Mouse (Mus musculus) left cerebral cortex, postnatal 25 days (tissue): ENCODE results near the gene 9530068E07Rik. TPM values are rescaled to one million over a fixed set of nuclear protein-coding genes. Genes with fewer than 3 reads are reported as not detected.
A peak's percentile ranks its signal among the peaks of the same experiment; 100 is the strongest.
"Not testable (repeated sequence)": the region's sequence is repeated elsewhere in the genome, so short reads cannot be mapped to it uniquely, and the experiment has no call there.

Experiments used
- DNase-seq, 2 experiments: peaks; one replicate each; pipeline ENCODE4 v3.0.0; 2022; ENCODE audit warnings: low spot score in 2 of 2, mixed read lengths in 1 of 2
- intact Hi-C: fragments of 180-260 bp; cut with DNase I; formaldehyde crosslinking; loops from one replicate; pipeline ENCODE4 v1.15.1; 2025
- total RNA-seq, 2 experiments: library from RNA; stranded (reverse); gene quantifications; 2 replicates each; pipeline ENCODE4 v1.2.3; 2021

Gene 9530068E07Rik
- 10 to 100 TPM; 66.9 to 68.5 TPM for total RNA-seq

GRCm38 (mm10) chr11:52395940-52396596 is at the start of gene 9530068E07Rik:
9530068E07Rik (plus strand) TSS chr11:52396428.
- peak; percentile 94 to 97 for DNase-seq
- intact Hi-C loops, result no loop called here

- intact Hi-C loops, result loop anchor here (10.0 kb wide), 1 partner anchor 302 kb away; no protein-coding TSS in a partner anchor
- no peak for DNase-seq
Observed at GRCm38 (mm10) chr11:52346635-52347005, 49.6 kb upstream of the 9530068E07Rik start.

- intact Hi-C loops, result loop anchor here (10.0 kb wide), 1 partner anchor 303 kb away; no protein-coding TSS in a partner anchor
- no peak for DNase-seq
Observed at GRCm38 (mm10) chr11:52348156-52348555, 48.1 kb upstream of the 9530068E07Rik start.

GRCm38 (mm10) chr11:52348724-52349123 is 47.5 kb upstream of the 9530068E07Rik start:
- intact Hi-C loops, result loop anchor here (10.0 kb wide), 1 partner anchor 304 kb away; no protein-coding TSS in a partner anchor

GRCm38 (mm10) chr11:52350924-52351323 is 45.3 kb upstream of the 9530068E07Rik start:
- DNase-seq, result no peak
- intact Hi-C loops, result no loop called here

More at GRCm38 (mm10) chr11:52348724-52349123, 47.5 kb upstream of the 9530068E07Rik start:
- DNase-seq, result no peak

GRCm38 (mm10) chr11:52352271-52352670 is 44.0 kb upstream of the 9530068E07Rik start:
- DNase-seq, result no peak
- intact Hi-C loops, result no loop called here

- intact Hi-C loops, result no loop called here
- DNase-seq, result no peak
Observed at GRCm38 (mm10) chr11:52354644-52355043, 41.6 kb upstream of the 9530068E07Rik start.

GRCm38 (mm10) chr11:52355601-52356000 is 40.6 kb upstream of the 9530068E07Rik start:
- no peak for DNase-seq
- intact Hi-C loops, result no loop called here

- intact Hi-C loops, DNase-seq: not testable (repeated sequence)
Observed at GRCm38 (mm10) chr11:52357091-52357490, 39.1 kb upstream of the 9530068E07Rik start.

GRCm38 (mm10) chr11:52358520-52358919 is 37.7 kb upstream of the 9530068E07Rik start:
- DNase-seq, result peak in 1 of 2 experiments; percentile 25
- intact Hi-C loops, result no loop called here

- intact Hi-C loops, result no loop called here
- peak in 1 of 2 experiments; percentile 68 for DNase-seq
Observed at GRCm38 (mm10) chr11:52359686-52360470, 36.4 kb upstream of the 9530068E07Rik start.

GRCm38 (mm10) chr11:52360471-52361277 is 35.6 kb upstream of the 9530068E07Rik start, which contains the start of gene Vdac1:
Vdac1 (plus strand) TSS chr11:52360860.
- intact Hi-C loops, result no loop called here
- peak; percentile 91 for DNase-seq

GRCm38 (mm10) chr11:52361287-52361921 is 34.8 kb upstream of the 9530068E07Rik start:
- intact Hi-C loops, result no loop called here
- peak; percentile 26 to 41 for DNase-seq

- intact Hi-C loops, result no loop called here
- DNase-seq, result no peak
Observed at GRCm38 (mm10) chr11:52364376-52364775, 31.9 kb upstream of the 9530068E07Rik start.

- intact Hi-C loops, result no loop called here
Observed at GRCm38 (mm10) chr11:52365143-52365542, 31.1 kb upstream of the 9530068E07Rik start.

GRCm38 (mm10) chr11:52366358-52366757 is 29.9 kb upstream of the 9530068E07Rik start:
- DNase-seq, result no peak
- intact Hi-C loops, result no loop called here

More at GRCm38 (mm10) chr11:52365143-52365542, 31.1 kb upstream of the 9530068E07Rik start:
- DNase-seq, result peak; percentile 47 to 65

GRCm38 (mm10) chr11:52368176-52368985 is 27.8 kb upstream of the 9530068E07Rik start:
- no peak for DNase-seq
- intact Hi-C loops, result no loop called here
